Mouse (Mus musculus) kidney, adult 11 months (tissue): ENCODE measurements at regions not wholly inside any gene's neighbourhood (a gene's known extent, or its start where the extent isn't known, plus 50 kb on each side); places are given as distances from the start of the nearest gene placed in this dataset.
A peak's percentile ranks its signal among the peaks of the same experiment; 100 is the strongest.
"Not testable (repeated sequence)": the region's sequence is repeated elsewhere in the genome, so short reads cannot be mapped to it uniquely, and the experiment has no call there.

Experiments used
- DNase-seq: peaks from one replicate; pipeline ENCODE4 v3.0.0; 2022

GRCm38 (mm10) chrX:50675356-50675755 lies 165.5 kb upstream of the Stk26 start:
- DNase-seq = no peak

- DNase-seq = peak; percentile 7
Observed at GRCm38 (mm10) chrX:50657835-50658565, 182.8 kb upstream of the Stk26 start.

- no peak for DNase-seq
Observed at GRCm38 (mm10) chrX:50657180-50657834, 183.5 kb upstream of the Stk26 start.

- not testable (repeated sequence) for DNase-seq
Observed at GRCm38 (mm10) chrX:50655380-50655779, 185.5 kb upstream of the Stk26 start.

GRCm38 (mm10) chrX:50641347-50641746 lies 199.5 kb upstream of the Stk26 start:
- DNase-seq = no peak

- no peak for DNase-seq
Observed at GRCm38 (mm10) chrX:50635634-50636033, 205.2 kb upstream of the Stk26 start.

- DNase-seq = peak; percentile 89
Observed at GRCm38 (mm10) chrX:50634842-50635615, 205.8 kb upstream of the Stk26 start.

GRCm38 (mm10) chrX:50632536-50632935 lies 204.2 kb upstream of the Olfr1324 start:
- DNase-seq = no peak

- DNase-seq = no peak
Observed at GRCm38 (mm10) chrX:50625336-50625735, 197.0 kb upstream of the Olfr1324 start.

- DNase-seq = peak; percentile 88
Observed at GRCm38 (mm10) chrX:50622984-50623455, 194.7 kb upstream of the Olfr1324 start.

GRCm38 (mm10) chrX:50620909-50621308 lies 192.6 kb upstream of the Olfr1324 start:
- peak; percentile 41 for DNase-seq

- peak; percentile 88 for DNase-seq
Observed at GRCm38 (mm10) chrX:50619919-50620318, 191.6 kb upstream of the Olfr1324 start.

- DNase-seq = no peak
Observed at GRCm38 (mm10) chrX:50618936-50619335, 190.6 kb upstream of the Olfr1324 start.

GRCm38 (mm10) chrX:50616920-50617319 lies 188.6 kb upstream of the Olfr1324 start:
- peak; percentile 86 for DNase-seq

GRCm38 (mm10) chrX:50614874-50615273 lies 186.6 kb upstream of the Olfr1324 start:
- DNase-seq = peak; percentile 87

- DNase-seq = peak; percentile 82
Observed at GRCm38 (mm10) chrX:50614367-50614766, 186.1 kb upstream of the Olfr1324 start.

- peak; percentile 89 for DNase-seq
Observed at GRCm38 (mm10) chrX:50611765-50612591, 183.7 kb upstream of the Olfr1324 start.

GRCm38 (mm10) chrX:50608141-50608540 lies 179.8 kb upstream of the Olfr1324 start:
- peak; percentile 53 for DNase-seq

- DNase-seq = peak; percentile 89
Observed at GRCm38 (mm10) chrX:50607636-50608035, 179.3 kb upstream of the Olfr1324 start.

GRCm38 (mm10) chrX:50605517-50605916 lies 177.2 kb upstream of the Olfr1324 start:
- DNase-seq = peak; percentile 88

GRCm38 (mm10) chrX:50604995-50605394 lies 176.7 kb upstream of the Olfr1324 start:
- peak; percentile 85 for DNase-seq

GRCm38 (mm10) chrX:50602881-50603280 lies 174.6 kb upstream of the Olfr1324 start:
- peak; percentile 92 for DNase-seq
